Mouse (Mus musculus) hindbrain, embryonic 13.5 days (tissue): ENCODE data around the gene Gpr39. TPM values are rescaled to one million over a fixed set of nuclear protein-coding genes. Genes with fewer than 3 reads are reported as not detected.
A peak's percentile ranks its signal among the peaks of the same experiment; 100 is the strongest.

Experiments
- ATAC-seq: fragments of 200-750 bp; cut with Nextera tagmentation; 2 replicates; pipeline ENCODE4 v1.8.0; 2017; ENCODE audit warnings: moderate TSS enrichment; ENCODE audit not compliant: low FRiP score
- H3K27ac ChIP-seq: fragments of 300-500 bp; sonication (generic); 2 replicates; pipeline ENCODE4 v1.5.1; 2015; ENCODE audit warnings: inconsistent platforms, mild to moderate bottlenecking, moderate library complexity
- H3K27me3 ChIP-seq: fragments of 300-500 bp; sonication (generic); 2 replicates; pipeline ENCODE4 v1.6.1; 2015; ENCODE audit warnings: mild to moderate bottlenecking, inconsistent platforms
- H3K36me3 ChIP-seq: fragments of 300-500 bp; sonication (generic); 2 replicates; pipeline ENCODE4 v1.6.1; 2015; ENCODE audit warnings: mild to moderate bottlenecking, inconsistent platforms
- H3K4me1 ChIP-seq: fragments of 300-500 bp; sonication (generic); replicated peaks from 2 replicates; pipeline ENCODE4 v1.6.1; 2015; ENCODE audit warnings: inconsistent platforms
- H3K4me2 ChIP-seq: fragments of 300-500 bp; sonication (generic); 2 replicates; pipeline ENCODE4 v1.6.1; 2015; ENCODE audit warnings: inconsistent platforms, mild to moderate bottlenecking, moderate library complexity
- H3K4me3 ChIP-seq: fragments of 300-500 bp; sonication (generic); 2 replicates; pipeline ENCODE4 v1.5.1; 2015; ENCODE audit warnings: mild to moderate bottlenecking, inconsistent platforms
- H3K9ac ChIP-seq: fragments of 300-500 bp; sonication (generic); 2 replicates; pipeline ENCODE4 v1.6.1; 2015; ENCODE audit warnings: mild to moderate bottlenecking, inconsistent platforms
- H3K9me3 ChIP-seq: fragments of 300-500 bp; sonication (generic); 2 replicates; pipeline ENCODE4 v1.6.1; 2016; ENCODE audit warnings: inconsistent platforms
- WGBS: fragments of 180-500 bp; shearing (Covaris S2); methylation state at CpG from one replicate; pipeline ENCODE4 v1.1.7; 2015; 5-methylcytosine and 5-hydroxymethylcytosine counted together
- polyA plus RNA-seq: library from polyadenylated mRNA; unstranded; fragments of >200 nt; fragmentation: Nextera tagmentation; extraction: Ambion mirVana; gene quantifications from 2 replicates; pipeline ENCODE4 v1.2.1, GENCODE M21; 2015

Gene Gpr39
- polyA plus RNA-seq, 1 experiment from 2014 or later = 0.08 TPM

- H3K27ac ChIP-seq = no peak overlapping the region
- no peak overlapping the region for H3K4me3 ChIP-seq
- H3K27me3 ChIP-seq = no peaks in the 10 kb centered on the region
- H3K9ac ChIP-seq = no peak overlapping the region
- H3K4me2 ChIP-seq = no peak overlapping the region
- no peaks in the 10 kb centered on the region for H3K36me3 ChIP-seq
- peak; percentile 64 for ATAC-seq
- 66% methylated on average over 7 of the region's 7 CpGs for WGBS
- H3K9me3 ChIP-seq = no peaks in the 10 kb centered on the region
- H3K4me1 ChIP-seq = peaks cover 11% of the 10 kb centered on the region; the same call in 1 of the 2 replicates
Observed at GRCm38 (mm10) chr1:125701773-125702172, 25.0 kb downstream of the Gpr39 start.

- ATAC-seq = no peak
- WGBS = 76% methylated on average over 8 of the region's 8 CpGs
Observed at GRCm38 (mm10) chr1:125702326-125702725, 25.5 kb downstream of the Gpr39 start.

GRCm38 (mm10) chr1:125705412-125705811 is 28.6 kb downstream of the Gpr39 start:
- Histone ChIP-seq H3K4me3 (no peak overlapping the region), H3K4me1 (peaks cover 11% of the 10 kb centered on the region; the same call in 1 of the 2 replicates), H3K36me3 (no peaks in the 10 kb centered on the region), H3K27ac (no peak overlapping the region), H3K9me3 (0 out of 2 replicates have a peak, but pooled peaks cover 4% of the 10 kb centered on the region), H3K4me2 (no peak overlapping the region), H3K9ac (no peak overlapping the region), H3K27me3 (no peaks in the 10 kb centered on the region)
- 82% methylated on average over 3 of the region's 3 CpGs for WGBS
- no peak for ATAC-seq

More at GRCm38 (mm10) chr1:125702326-125702725, 25.5 kb downstream of the Gpr39 start:
- Histone ChIP-seq H3K36me3 (no peaks in the 10 kb centered on the region), H3K4me3 (no peak overlapping the region), H3K9me3 (no peaks in the 10 kb centered on the region), H3K4me1 (peaks cover 11% of the 10 kb centered on the region; the same call in 1 of the 2 replicates), H3K9ac (no peak overlapping the region), H3K4me2 (no peak overlapping the region), H3K27me3 (no peaks in the 10 kb centered on the region), H3K27ac (no peak overlapping the region)

GRCm38 (mm10) chr1:125715286-125715685 is 38.5 kb downstream of the Gpr39 start:
- H3K9me3 ChIP-seq = no peaks in the 10 kb centered on the region
- H3K4me1 ChIP-seq = no peaks in the 10 kb centered on the region
- no peaks in the 10 kb centered on the region for H3K27me3 ChIP-seq
- H3K4me2 ChIP-seq = no peak overlapping the region
- no peaks in the 10 kb centered on the region for H3K36me3 ChIP-seq
- WGBS = 56% methylated on average over 3 of the region's 3 CpGs
- H3K4me3 ChIP-seq = no peak overlapping the region
- H3K9ac ChIP-seq = no peak overlapping the region
- ATAC-seq = no peak
- no peak overlapping the region for H3K27ac ChIP-seq

- Histone ChIP-seq H3K4me2 (no peak overlapping the region), H3K27ac (no peak overlapping the region)
Observed at GRCm38 (mm10) chr1:125716241-125716640, 39.4 kb downstream of the Gpr39 start.

GRCm38 (mm10) chr1:125717906-125718305 is 41.1 kb downstream of the Gpr39 start:
- Histone ChIP-seq H3K27me3 (no peaks in the 10 kb centered on the region), H3K4me1 (no peaks in the 10 kb centered on the region), H3K9me3 (no peaks in the 10 kb centered on the region), H3K27ac (no peak overlapping the region), H3K4me3 (no peak overlapping the region), H3K4me2 (no peak overlapping the region), H3K36me3 (no peaks in the 10 kb centered on the region), H3K9ac (no peak overlapping the region)
- 90% methylated on average over 5 of the region's 5 CpGs for WGBS
- no peak for ATAC-seq

More at GRCm38 (mm10) chr1:125716241-125716640, 39.4 kb downstream of the Gpr39 start:
- no peaks in the 10 kb centered on the region for H3K9me3 ChIP-seq
- no peaks in the 10 kb centered on the region for H3K27me3 ChIP-seq
- H3K36me3 ChIP-seq = no peaks in the 10 kb centered on the region
- no peaks in the 10 kb centered on the region for H3K4me1 ChIP-seq
- WGBS = 73% methylated on average over 6 of the region's 6 CpGs
- no peak overlapping the region for H3K9ac ChIP-seq
- no peak for ATAC-seq
- H3K4me3 ChIP-seq = no peak overlapping the region

GRCm38 (mm10) chr1:125719127-125719526 is 42.3 kb downstream of the Gpr39 start:
- H3K27me3 ChIP-seq = no peaks in the 10 kb centered on the region
- no peaks in the 10 kb centered on the region for H3K4me1 ChIP-seq
- H3K36me3 ChIP-seq = no peaks in the 10 kb centered on the region
- no peak overlapping the region for H3K4me3 ChIP-seq
- no peak overlapping the region for H3K4me2 ChIP-seq
- no peaks in the 10 kb centered on the region for H3K9me3 ChIP-seq
- WGBS = 91% methylated on average over 6 of the region's 6 CpGs
- no peak overlapping the region for H3K9ac ChIP-seq
- no peak overlapping the region for H3K27ac ChIP-seq
- ATAC-seq = no peak

GRCm38 (mm10) chr1:125721104-125721758 is 44.4 kb downstream of the Gpr39 start:
- WGBS = 92% methylated on average over 12 of the region's 12 CpGs
- H3K27ac ChIP-seq = no peak overlapping the region
- no peak for ATAC-seq
- H3K36me3 ChIP-seq = no peaks in the 10 kb centered on the region
- no peak overlapping the region for H3K4me2 ChIP-seq
- H3K27me3 ChIP-seq = no peaks in the 10 kb centered on the region
- no peaks in the 10 kb centered on the region for H3K4me1 ChIP-seq
- no peak overlapping the region for H3K9ac ChIP-seq
- no peaks in the 10 kb centered on the region for H3K9me3 ChIP-seq
- H3K4me3 ChIP-seq = no peak overlapping the region

GRCm38 (mm10) chr1:125724304-125724703 is 47.5 kb downstream of the Gpr39 start:
- Histone ChIP-seq H3K27ac (no peak overlapping the region), H3K4me3 (no peak overlapping the region), H3K4me1 (no peaks in the 10 kb centered on the region), H3K27me3 (no peaks in the 10 kb centered on the region), H3K9me3 (no peaks in the 10 kb centered on the region), H3K9ac (no peak overlapping the region), H3K36me3 (no peaks in the 10 kb centered on the region), H3K4me2 (no peak overlapping the region)
- WGBS = 74% methylated on average over 5 of the region's 5 CpGs
- ATAC-seq = no peak

- 65% methylated on average over 6 of the region's 6 CpGs for WGBS
- no peak for ATAC-seq
- Histone ChIP-seq H3K4me1 (peaks cover 16% of the 10 kb centered on the region), H3K9ac (no peak overlapping the region), H3K9me3 (no peaks in the 10 kb centered on the region), H3K27me3 (no peaks in the 10 kb centered on the region), H3K27ac (no peak overlapping the region), H3K36me3 (no peaks in the 10 kb centered on the region), H3K4me3 (no peak overlapping the region), H3K4me2 (no peak overlapping the region)
Observed at GRCm38 (mm10) chr1:125729025-125729565, 52.3 kb downstream of the Gpr39 start.

GRCm38 (mm10) chr1:125729731-125730536 is 53.1 kb downstream of the Gpr39 start:
- Histone ChIP-seq H3K9me3 (no peaks in the 10 kb centered on the region), H3K36me3 (no peaks in the 10 kb centered on the region), H3K9ac (no peak overlapping the region), H3K27ac (0 out of 2 replicates have a peak overlapping the region, but pooled peaks have one; percentile 41), H3K4me3 (no peak overlapping the region), H3K27me3 (no peaks in the 10 kb centered on the region), H3K4me2 (no peak overlapping the region), H3K4me1 (peaks cover 16% of the 10 kb centered on the region)
- WGBS = 40% methylated on average over 13 of the region's 13 CpGs
- ATAC-seq = peak; percentile 43

GRCm38 (mm10) chr1:125730537-125730880 is 53.7 kb downstream of the Gpr39 start:
- no peaks in the 10 kb centered on the region for H3K9me3 ChIP-seq
- H3K36me3 ChIP-seq = no peaks in the 10 kb centered on the region
- 86% methylated on average over 6 of the region's 6 CpGs for WGBS
- peak; percentile 40; the same call in 1 of the 2 replicates for ATAC-seq
- no peak overlapping the region for H3K9ac ChIP-seq
- H3K27me3 ChIP-seq = no peaks in the 10 kb centered on the region
- H3K4me2 ChIP-seq = no peak overlapping the region
- peaks cover 16% of the 10 kb centered on the region for H3K4me1 ChIP-seq
- no peak overlapping the region for H3K27ac ChIP-seq
- no peak overlapping the region for H3K4me3 ChIP-seq
